Mouse (Mus musculus): ENCODE data around the gene Shroom3. TPM values are rescaled to one million over a fixed set of nuclear protein-coding genes. Genes with fewer than 3 reads are reported as not detected.

Gene Shroom3
- 5.2 and 6.6 TPM in 2 replicates for polyA plus RNA-seq (2016; fragmentation: Nextera tagmentation; extraction: Ambion mirVana)

DNA sequence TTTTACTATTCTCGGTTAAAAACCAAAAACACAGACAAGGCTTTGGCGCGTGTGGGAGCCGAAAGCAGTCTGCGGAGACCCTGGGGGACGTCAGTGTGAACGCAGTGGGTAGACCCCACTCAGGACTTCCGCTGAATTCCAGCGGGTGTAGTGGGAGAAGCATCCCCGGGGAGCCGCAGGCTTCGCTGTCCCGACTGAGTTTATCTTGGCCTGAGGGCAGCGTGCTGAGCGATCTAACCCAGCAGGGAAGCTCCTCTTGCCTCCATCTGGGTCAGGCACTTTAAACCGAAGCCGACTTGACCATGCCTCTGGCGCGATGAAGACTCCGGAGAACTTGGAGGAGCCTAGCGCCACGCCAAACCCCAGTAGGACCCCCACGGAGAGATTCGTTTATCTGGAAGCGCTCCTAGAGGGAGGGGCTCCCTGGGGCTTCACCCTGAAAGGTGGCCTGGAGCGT is at the start of gene Shroom3:
Shroom3 (plus strand) TSS at position 85 of the 457 bp plus-strand sequence.
- Histone ChIP-seq H3K9ac (peak within 1 kb of the TSS; percentile 60), H3K27ac (peak within 1 kb of the TSS; percentile 60), H3K4me2 (replicated peaks) (peak within 1 kb of the TSS; percentile 98), H3K9me3 (no peaks in the 10 kb centered on the region), H3K4me3 (peak within 1 kb of the TSS; percentile 52), H3K36me3 (no peaks in the 10 kb centered on the region), H3K4me1 (0 out of 2 replicates have a peak, but pooled peaks cover 5% of the 10 kb centered on the region), H3K27me3 (no peaks in the 10 kb centered on the region)
- ATAC-seq (ENCODE audit: insufficient number of reproducible peaks, insufficient read depth, low FRiP score, low TSS enrichment), result no peak
- under 1% methylated on average over 26 of the region's 26 CpGs for WGBS

GRCm38 (mm10) chr5:92633526-92633925 is 49.7 kb upstream of the Shroom3 start:
- H3K4me1 ChIP-seq, result no peaks in the 10 kb centered on the region
- 57% methylated on average over 4 of the region's 4 CpGs for WGBS
- ATAC-seq (ENCODE audit: insufficient number of reproducible peaks, insufficient read depth, low FRiP score, low TSS enrichment), result no peak

GRCm38 (mm10) chr5:92634916-92635315 is 48.3 kb upstream of the Shroom3 start:
- Histone ChIP-seq H3K4me3 (no peak overlapping the region), H3K27ac (no peak overlapping the region), H3K27me3 (no peaks in the 10 kb centered on the region), H3K36me3 (no peaks in the 10 kb centered on the region), H3K4me2 (replicated peaks) (no peak overlapping the region), H3K4me1 (no peaks in the 10 kb centered on the region), H3K9ac (no peak overlapping the region), H3K9me3 (no peaks in the 10 kb centered on the region)
- ATAC-seq (ENCODE audit: insufficient number of reproducible peaks, insufficient read depth, low FRiP score, low TSS enrichment), result no peak
- WGBS, result 71% methylated on average over 3 of the region's 3 CpGs

More at GRCm38 (mm10) chr5:92633526-92633925, 49.7 kb upstream of the Shroom3 start:
- no peak overlapping the region for H3K4me2 ChIP-seq (replicated peaks)
- H3K9ac ChIP-seq, result no peak overlapping the region
- H3K27me3 ChIP-seq, result no peaks in the 10 kb centered on the region
- H3K36me3 ChIP-seq, result no peaks in the 10 kb centered on the region
- no peak overlapping the region for H3K27ac ChIP-seq
- H3K9me3 ChIP-seq, result no peaks in the 10 kb centered on the region
- H3K4me3 ChIP-seq, result no peak overlapping the region

- Histone ChIP-seq H3K9ac (no peak overlapping the region), H3K36me3 (no peaks in the 10 kb centered on the region), H3K27me3 (no peaks in the 10 kb centered on the region), H3K4me2 (replicated peaks) (no peak overlapping the region), H3K4me1 (no peaks in the 10 kb centered on the region), H3K27ac (no peak overlapping the region), H3K9me3 (no peaks in the 10 kb centered on the region), H3K4me3 (no peak overlapping the region)
- ATAC-seq (ENCODE audit: insufficient number of reproducible peaks, insufficient read depth, low FRiP score, low TSS enrichment), result no peak
- WGBS, result 90% methylated on average over 5 of the region's 5 CpGs
Observed at GRCm38 (mm10) chr5:92635891-92636290, 47.3 kb upstream of the Shroom3 start.

GRCm38 (mm10) chr5:92640861-92641260 is 42.4 kb upstream of the Shroom3 start:
- 80% methylated on average over 3 of the region's 3 CpGs for WGBS

GRCm38 (mm10) chr5:92656256-92656655 is 27.0 kb upstream of the Shroom3 start:
- 11% methylated on average over 1 of the region's 1 CpGs for WGBS
- H3K27me3 ChIP-seq, result no peaks in the 10 kb centered on the region
- no peaks in the 10 kb centered on the region for H3K36me3 ChIP-seq
- H3K9me3 ChIP-seq, result no peaks in the 10 kb centered on the region
- no peaks in the 10 kb centered on the region for H3K4me1 ChIP-seq
- ATAC-seq (ENCODE audit: insufficient number of reproducible peaks, insufficient read depth, low FRiP score, low TSS enrichment), result no peak
- no peak overlapping the region for H3K9ac ChIP-seq
- no peak overlapping the region for H3K4me3 ChIP-seq
- H3K27ac ChIP-seq, result no peak overlapping the region
- H3K4me2 ChIP-seq (replicated peaks), result no peak overlapping the region

More at GRCm38 (mm10) chr5:92640861-92641260, 42.4 kb upstream of the Shroom3 start:
- H3K9me3 ChIP-seq, result no peaks in the 10 kb centered on the region
- H3K27ac ChIP-seq, result no peak overlapping the region
- no peak overlapping the region for H3K4me2 ChIP-seq (replicated peaks)
- no peak overlapping the region for H3K9ac ChIP-seq
- H3K27me3 ChIP-seq, result no peaks in the 10 kb centered on the region
- ATAC-seq (ENCODE audit: insufficient number of reproducible peaks, insufficient read depth, low FRiP score, low TSS enrichment), result no peak
- no peak overlapping the region for H3K4me3 ChIP-seq
- H3K36me3 ChIP-seq, result no peaks in the 10 kb centered on the region
- no peaks in the 10 kb centered on the region for H3K4me1 ChIP-seq

DNA sequence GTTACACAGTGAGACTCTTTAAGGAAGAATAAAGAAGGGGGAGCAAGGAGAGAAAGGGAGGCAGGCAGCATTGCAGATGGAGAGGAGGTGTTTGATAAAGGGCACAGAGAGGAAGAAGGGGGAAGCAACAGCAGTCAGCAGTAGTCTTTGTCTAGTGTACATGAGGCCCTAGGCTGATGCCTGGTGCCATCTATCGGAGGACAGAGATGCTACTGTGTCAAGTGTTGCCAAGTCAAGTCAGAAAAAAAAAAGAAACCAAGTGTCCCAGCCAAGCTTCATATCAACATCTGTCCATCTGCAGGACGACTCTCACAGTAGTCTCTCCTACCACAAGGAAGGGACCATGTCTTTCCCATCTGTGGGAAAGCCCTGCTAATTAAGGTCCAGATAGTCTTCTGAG is 18.9 kb upstream of the Shroom3 start:
- Histone ChIP-seq H3K36me3 (no peaks in the 10 kb centered on the region), H3K4me1 (no peaks in the 10 kb centered on the region), H3K27me3 (no peaks in the 10 kb centered on the region), H3K4me2 (replicated peaks) (no peak overlapping the region), H3K9ac (no peak overlapping the region), H3K4me3 (no peak overlapping the region), H3K9me3 (no peaks in the 10 kb centered on the region), H3K27ac (no peak overlapping the region)
- 55% methylated on average over 2 of the region's 2 CpGs for WGBS
- no peak for ATAC-seq (ENCODE audit: insufficient number of reproducible peaks, insufficient read depth, low FRiP score, low TSS enrichment)

DNA sequence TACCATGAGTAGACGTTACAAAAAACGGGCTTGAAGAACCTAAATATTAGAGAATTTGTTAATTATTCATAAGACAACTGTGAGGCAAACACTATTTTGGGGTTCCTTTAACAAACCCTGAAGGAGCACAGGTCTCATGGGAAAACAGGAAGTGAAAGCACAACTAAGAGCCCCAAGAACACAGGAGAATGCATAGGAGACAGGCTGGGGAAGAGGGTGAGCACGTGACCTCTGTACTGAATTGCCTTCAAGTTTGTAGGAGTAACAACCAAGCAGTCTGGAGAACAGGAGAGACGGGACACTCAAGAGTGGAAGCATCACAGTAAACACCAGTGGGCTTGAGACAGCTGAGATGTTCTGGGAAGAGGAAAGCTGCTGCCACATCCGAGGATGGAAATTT is 16.4 kb upstream of the Shroom3 start:
- no peaks in the 10 kb centered on the region for H3K36me3 ChIP-seq
- WGBS, result 58% methylated on average over 5 of the region's 5 CpGs

GRCm38 (mm10) chr5:92674859-92675573 is 8.2 kb upstream of the Shroom3 start, which contains the start of gene Ccdc158:
TSS of gene Ccdc158 (minus strand) at chr5:92675271.
- Histone ChIP-seq H3K9me3 (no peaks in the 10 kb centered on the region), H3K9ac (0 out of 2 replicates have a peak within 1 kb of the TSS, but pooled peaks have one; percentile 40), H3K27ac (no peak within 1 kb of the TSS), H3K27me3 (no peaks in the 10 kb centered on the region), H3K4me1 (no peaks in the 10 kb centered on the region), H3K4me3 (peak within 1 kb of the TSS; percentile 38), H3K4me2 (replicated peaks) (peak within 1 kb of the TSS; percentile 67), H3K36me3 (no peaks in the 10 kb centered on the region)
- ATAC-seq (ENCODE audit: insufficient number of reproducible peaks, insufficient read depth, low FRiP score, low TSS enrichment), result peak; percentile 86
- 14% methylated on average over 54 of the region's 55 CpGs for WGBS

More for the DNA sequence above, 16.4 kb upstream of the Shroom3 start:
- no peaks in the 10 kb centered on the region for H3K27me3 ChIP-seq
- no peaks in the 10 kb centered on the region for H3K4me1 ChIP-seq
- H3K27ac ChIP-seq, result no peak overlapping the region
- H3K4me3 ChIP-seq, result no peak overlapping the region
- no peaks in the 10 kb centered on the region for H3K9me3 ChIP-seq
- ATAC-seq (ENCODE audit: insufficient number of reproducible peaks, insufficient read depth, low FRiP score, low TSS enrichment), result no peak
- H3K9ac ChIP-seq, result no peak overlapping the region
- H3K4me2 ChIP-seq (replicated peaks), result no peak overlapping the region

GRCm38 (mm10) chr5:92675574-92675920 is 7.7 kb upstream of the Shroom3 start:
- WGBS, result 1% methylated on average over 9 of the region's 9 CpGs
- H3K27ac ChIP-seq, result no peak overlapping the region

GRCm38 (mm10) chr5:92679441-92679840 is 3.8 kb upstream of the Shroom3 start:
- Histone ChIP-seq H3K4me2 (replicated peaks) (no peak overlapping the region), H3K4me3 (no peak overlapping the region), H3K27ac (no peak overlapping the region), H3K27me3 (no peaks in the 10 kb centered on the region), H3K9ac (no peak overlapping the region), H3K4me1 (0 out of 2 replicates have a peak, but pooled peaks cover 5% of the 10 kb centered on the region), H3K36me3 (no peaks in the 10 kb centered on the region), H3K9me3 (no peaks in the 10 kb centered on the region)
- ATAC-seq (ENCODE audit: insufficient number of reproducible peaks, insufficient read depth, low FRiP score, low TSS enrichment), result no peak
- 30% methylated on average over 4 of the region's 4 CpGs for WGBS

More at GRCm38 (mm10) chr5:92675574-92675920, 7.7 kb upstream of the Shroom3 start:
- H3K27me3 ChIP-seq, result no peaks in the 10 kb centered on the region
- peak overlapping the region; percentile 67 for H3K4me2 ChIP-seq (replicated peaks)
- H3K36me3 ChIP-seq, result no peaks in the 10 kb centered on the region
- peak; percentile 68; the same call in 1 of the 2 replicates for ATAC-seq (ENCODE audit: insufficient number of reproducible peaks, insufficient read depth, low FRiP score, low TSS enrichment)
- H3K9me3 ChIP-seq, result no peaks in the 10 kb centered on the region
- peak overlapping the region; percentile 38 for H3K4me3 ChIP-seq
- H3K9ac ChIP-seq, result 0 out of 2 replicates have a peak overlapping the region, but pooled peaks have one; percentile 25
- no peaks in the 10 kb centered on the region for H3K4me1 ChIP-seq

DNA sequence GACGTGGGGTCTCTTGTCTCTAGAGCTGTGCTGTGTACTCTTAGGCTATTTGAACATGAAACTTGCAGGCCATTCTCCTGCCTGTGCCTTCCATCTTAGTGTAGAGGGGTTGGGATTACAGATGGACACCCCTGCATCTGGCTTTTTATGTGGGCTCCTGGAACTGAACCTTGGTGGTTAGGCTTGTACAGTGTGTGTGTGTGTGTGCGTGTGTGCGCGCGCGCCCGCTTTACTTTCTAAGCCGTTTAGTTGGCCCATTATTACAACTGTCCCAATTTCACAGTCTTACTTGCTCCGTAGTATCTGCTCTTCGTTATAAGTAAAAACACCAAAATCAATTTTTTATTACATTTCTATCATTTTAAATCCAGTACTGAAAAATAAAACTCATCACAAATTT is 1.4 kb upstream of the Shroom3 start:
- no peak for ATAC-seq (ENCODE audit: insufficient number of reproducible peaks, insufficient read depth, low FRiP score, low TSS enrichment)
- Histone ChIP-seq H3K9ac (no peak overlapping the region), H3K4me2 (replicated peaks) (no peak overlapping the region), H3K4me1 (0 out of 2 replicates have a peak, but pooled peaks cover 5% of the 10 kb centered on the region), H3K9me3 (no peaks in the 10 kb centered on the region), H3K36me3 (no peaks in the 10 kb centered on the region), H3K4me3 (no peak overlapping the region), H3K27ac (no peak overlapping the region), H3K27me3 (no peaks in the 10 kb centered on the region)
- 85% methylated on average over 10 of the region's 10 CpGs for whole genome bisulfite sequencing

All from embryonic facial prominence, embryonic 12.5 days (tissue).